Mouse (Mus musculus) heart, embryonic 13.5 days (tissue): ENCODE results near the gene Abcc5. TPM values are rescaled to one million over a fixed set of nuclear protein-coding genes. Genes with fewer than 3 reads are reported as not detected.
"Not testable (repeated sequence)": the region's sequence is repeated elsewhere in the genome, so short reads cannot be mapped to it uniquely, and the experiment has no call there.

ENCODE experiments used
- ATAC-seq: fragments of 200-750 bp; cut with Nextera tagmentation; 2 replicates; pipeline ENCODE4 v1.8.0; 2017; ENCODE audit warnings: moderate TSS enrichment; ENCODE audit not compliant: insufficient number of reproducible peaks, low FRiP score, low TSS enrichment; ENCODE audit errors: extremely low read depth
- H3K27ac ChIP-seq: fragments of 300-500 bp; sonication (generic); replicated peaks from 2 replicates; pipeline ENCODE4 v1.5.1; 2015; ENCODE audit warnings: moderate library complexity, mild to moderate bottlenecking, inconsistent platforms
- H3K27me3 ChIP-seq: fragments of 300-500 bp; sonication (generic); replicated peaks from 2 replicates; pipeline ENCODE4 v1.6.1; 2015; ENCODE audit warnings: mild to moderate bottlenecking, inconsistent platforms
- H3K36me3 ChIP-seq: fragments of 300-500 bp; sonication (generic); 2 replicates; pipeline ENCODE4 v1.6.1; 2015; ENCODE audit warnings: mild to moderate bottlenecking, inconsistent platforms
- H3K4me1 ChIP-seq: fragments of 300-500 bp; sonication (generic); 2 replicates; pipeline ENCODE4 v1.6.1; 2015; ENCODE audit warnings: inconsistent platforms
- H3K4me2 ChIP-seq: fragments of 300-500 bp; sonication (generic); 2 replicates; pipeline ENCODE4 v1.6.1; 2015; ENCODE audit warnings: inconsistent platforms, mild to moderate bottlenecking, moderate library complexity
- H3K4me3 ChIP-seq: fragments of 300-500 bp; sonication (generic); 2 replicates; pipeline ENCODE4 v1.5.1; 2015; ENCODE audit warnings: moderate library complexity, mild to moderate bottlenecking, inconsistent platforms
- H3K9ac ChIP-seq: fragments of 300-500 bp; sonication (generic); 2 replicates; pipeline ENCODE4 v1.6.1; 2015; ENCODE audit warnings: inconsistent platforms, mild to moderate bottlenecking, moderate library complexity
- H3K9me3 ChIP-seq: fragments of 300-500 bp; sonication (generic); 2 replicates; pipeline ENCODE4 v1.6.1; 2016; ENCODE audit warnings: inconsistent platforms
- WGBS: fragments of 180-500 bp; shearing (Covaris S2); methylation state at CpG from one replicate; pipeline ENCODE4 v1.1.7; 2015; ENCODE audit warnings: mixed read lengths; 5-methylcytosine and 5-hydroxymethylcytosine counted together
- polyA plus RNA-seq: library from polyadenylated mRNA; unstranded; fragments of >200 nt; fragmentation: Nextera tagmentation; extraction: Ambion mirVana; gene quantifications from 2 replicates; pipeline ENCODE4 v1.2.1, GENCODE M21; 2015

The Abcc5 gene
- polyA plus RNA-seq, 1 experiment from 2014 or later, result 54.9 TPM

- H3K9ac ChIP-seq, result no peak overlapping the region
- H3K4me1 ChIP-seq, result peaks cover 5% of the 10 kb centered on the region; the same call in 1 of the 2 replicates
- no peak overlapping the region for H3K4me2 ChIP-seq
- 72% methylated on average over 1 of the region's 1 CpGs for WGBS
- no peaks in the 10 kb centered on the region for H3K9me3 ChIP-seq
- ATAC-seq, result no peak
- H3K27me3 ChIP-seq, result no peaks in the 10 kb centered on the region
- H3K27ac ChIP-seq, result no peak overlapping the region
- H3K4me3 ChIP-seq, result no peak overlapping the region
- no peaks in the 10 kb centered on the region for H3K36me3 ChIP-seq
Observed at GRCm38 (mm10) chr16:20445871-20446270, 19.7 kb upstream of the Abcc5 start.

- Histone ChIP-seq H3K4me2 (no peak overlapping the region), H3K27me3 (no peaks in the 10 kb centered on the region), H3K9ac (no peak overlapping the region), H3K36me3 (no peaks in the 10 kb centered on the region), H3K4me3 (no peak overlapping the region), H3K9me3 (peaks cover 1% of the 10 kb centered on the region; the same call in 1 of the 2 replicates), H3K4me1 (peaks cover 5% of the 10 kb centered on the region; the same call in 1 of the 2 replicates), H3K27ac (no peak overlapping the region)
- 69% methylated on average over 7 of the region's 7 CpGs for WGBS
- ATAC-seq, result no peak
Observed at GRCm38 (mm10) chr16:20444831-20445388, 18.7 kb upstream of the Abcc5 start.

- H3K9ac ChIP-seq, result no peak overlapping the region
- no peak overlapping the region for H3K27ac ChIP-seq
- no peaks in the 10 kb centered on the region for H3K36me3 ChIP-seq
- H3K27me3 ChIP-seq, result no peaks in the 10 kb centered on the region
- 57% methylated on average over 2 of the region's 2 CpGs for WGBS
- H3K4me2 ChIP-seq, result no peak overlapping the region
- H3K9me3 ChIP-seq, result peaks cover 5% of the 10 kb centered on the region; the same call in 1 of the 2 replicates
- H3K4me1 ChIP-seq, result peaks cover 5% of the 10 kb centered on the region; the same call in 1 of the 2 replicates
- ATAC-seq, result no peak
- no peak overlapping the region for H3K4me3 ChIP-seq
Observed at GRCm38 (mm10) chr16:20442871-20443270, 16.7 kb upstream of the Abcc5 start.

- H3K4me1 ChIP-seq, result peaks cover 5% of the 10 kb centered on the region; the same call in 1 of the 2 replicates
- H3K27me3 ChIP-seq, result no peaks in the 10 kb centered on the region
- no peak overlapping the region for H3K27ac ChIP-seq
- no peak for ATAC-seq
- 74% methylated on average over 11 of the region's 11 CpGs for WGBS
- no peak overlapping the region for H3K4me3 ChIP-seq
- H3K9me3 ChIP-seq, result peaks cover 5% of the 10 kb centered on the region; the same call in 1 of the 2 replicates
- no peaks in the 10 kb centered on the region for H3K36me3 ChIP-seq
- no peak overlapping the region for H3K9ac ChIP-seq
- no peak overlapping the region for H3K4me2 ChIP-seq
Observed at GRCm38 (mm10) chr16:20438673-20439415, 12.7 kb upstream of the Abcc5 start.

- not testable (repeated sequence) for H3K4me2 ChIP-seq, H3K27ac ChIP-seq, H3K9me3 ChIP-seq, H3K4me1 ChIP-seq, H3K9ac ChIP-seq, H3K27me3 ChIP-seq, ATAC-seq, H3K36me3 ChIP-seq, H3K4me3 ChIP-seq
- WGBS, result 80% methylated on average over 1 of the region's 1 CpGs
Observed at GRCm38 (mm10) chr16:20438046-20438445, 11.9 kb upstream of the Abcc5 start.

GRCm38 (mm10) chr16:20436281-20436680 is 10.1 kb upstream of the Abcc5 start:
- no peak overlapping the region for H3K27ac ChIP-seq

GRCm38 (mm10) chr16:20429328-20429727 is 3.1 kb upstream of the Abcc5 start:
- ATAC-seq, result no peak
- Histone ChIP-seq H3K9me3 (no peaks in the 10 kb centered on the region), H3K4me3 (no peak overlapping the region), H3K9ac (no peak overlapping the region), H3K27me3 (no peaks in the 10 kb centered on the region), H3K4me1 (peaks cover 12% of the 10 kb centered on the region), H3K4me2 (no peak overlapping the region), H3K27ac (no peak overlapping the region), H3K36me3 (no peaks in the 10 kb centered on the region)
- WGBS, result 81% methylated on average over 5 of the region's 5 CpGs

More at GRCm38 (mm10) chr16:20436281-20436680, 10.1 kb upstream of the Abcc5 start:
- ATAC-seq, result no peak
- no peak overlapping the region for H3K9ac ChIP-seq
- WGBS, result 67% methylated on average over 3 of the region's 3 CpGs
- H3K4me1 ChIP-seq, result no peaks in the 10 kb centered on the region
- H3K9me3 ChIP-seq, result peaks cover 5% of the 10 kb centered on the region; the same call in 1 of the 2 replicates
- H3K27me3 ChIP-seq, result no peaks in the 10 kb centered on the region
- no peak overlapping the region for H3K4me3 ChIP-seq
- no peaks in the 10 kb centered on the region for H3K36me3 ChIP-seq
- no peak overlapping the region for H3K4me2 ChIP-seq

DNA sequence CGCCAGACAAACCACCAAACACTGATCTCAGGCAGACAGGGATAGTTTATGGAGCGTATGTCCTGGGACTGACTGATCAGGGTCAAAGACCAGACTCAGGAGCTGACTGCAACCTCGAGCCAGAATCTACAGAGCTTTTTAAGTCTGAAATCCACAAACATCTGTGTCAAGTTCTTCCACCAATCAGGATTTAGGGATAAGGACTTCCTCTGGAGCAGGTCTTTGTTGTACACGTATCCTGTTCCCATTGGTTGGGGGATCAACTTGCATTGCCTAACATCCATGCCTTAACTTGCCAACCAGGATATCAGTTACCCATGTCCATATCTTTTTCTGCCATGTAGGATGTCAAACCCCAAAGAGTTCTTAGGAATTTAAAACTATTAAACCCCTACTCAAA is 1.4 kb upstream of the Abcc5 start:
- H3K4me1 ChIP-seq, result peaks cover 24% of the 10 kb centered on the region
- H3K4me3 ChIP-seq, result no peak overlapping the region
- H3K36me3 ChIP-seq, result no peaks in the 10 kb centered on the region
- WGBS, result 75% methylated on average over 4 of the region's 4 CpGs
- H3K9ac ChIP-seq, result no peak overlapping the region
- no peaks in the 10 kb centered on the region for H3K27me3 ChIP-seq
- no peak overlapping the region for H3K27ac ChIP-seq
- H3K4me2 ChIP-seq, result no peak overlapping the region
- no peaks in the 10 kb centered on the region for H3K9me3 ChIP-seq
- ATAC-seq, result no peak

DNA sequence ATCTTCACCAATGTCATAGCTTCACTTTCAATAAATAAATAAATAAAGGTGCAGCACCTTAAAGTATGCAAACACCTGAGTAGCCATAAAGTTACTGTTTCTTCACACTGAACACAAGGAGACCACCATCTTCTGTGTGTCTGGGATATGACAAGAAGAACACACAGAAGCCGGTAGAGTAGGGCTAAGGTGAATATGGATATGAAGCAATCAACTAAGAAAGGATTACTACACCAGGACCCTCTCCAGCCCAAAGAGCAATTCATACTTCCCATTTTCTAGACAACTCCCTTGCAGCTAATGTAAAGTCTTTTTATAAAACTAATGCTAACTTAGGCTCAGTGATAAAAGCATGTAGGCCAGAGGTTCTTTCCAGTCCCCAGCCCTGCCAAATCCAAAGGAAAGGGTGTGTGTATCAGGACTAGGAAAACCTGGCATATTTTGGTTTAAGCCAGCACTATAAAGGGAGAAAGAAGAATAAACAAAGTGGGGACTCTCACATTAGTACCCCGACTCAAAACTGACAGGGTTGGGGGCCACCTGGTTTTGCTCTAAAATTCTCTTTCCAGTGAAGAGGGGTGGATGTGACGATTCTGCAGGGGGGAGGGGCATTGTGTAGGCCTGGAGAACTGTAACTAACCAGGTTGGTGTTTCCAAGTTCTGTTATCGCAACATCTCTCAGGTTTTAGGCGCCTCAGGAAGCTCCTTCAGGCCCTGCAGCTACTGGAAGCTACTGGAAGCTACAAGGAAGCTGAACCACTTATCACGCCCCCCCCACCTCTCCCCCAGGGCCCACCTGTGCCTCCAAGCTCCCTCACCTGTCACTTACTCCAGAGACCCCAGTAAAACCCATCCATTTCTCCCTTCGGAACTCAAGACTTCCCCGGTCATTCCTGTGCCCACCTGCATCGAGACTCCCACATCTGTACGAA is 1.2 kb downstream of the Abcc5 start:
- Histone ChIP-seq H3K36me3 (peaks cover 21% of the 10 kb centered on the region), H3K9ac (peak overlapping the region; percentile 93), H3K4me1 (peaks cover 24% of the 10 kb centered on the region), H3K9me3 (no peaks in the 10 kb centered on the region), H3K27me3 (no peaks in the 10 kb centered on the region), H3K27ac (peak overlapping the region; percentile 86), H3K4me2 (peak overlapping the region; percentile 88), H3K4me3 (peak overlapping the region; percentile 86)
- WGBS, result 47% methylated on average over 10 of the region's 10 CpGs
- no peak for ATAC-seq

GRCm38 (mm10) chr16:20424226-20424663 is 1.9 kb downstream of the Abcc5 start:
- no peaks in the 10 kb centered on the region for H3K9me3 ChIP-seq
- H3K4me3 ChIP-seq, result peak overlapping the region; percentile 86
- ATAC-seq, result no peak
- peak overlapping the region; percentile 93 for H3K9ac ChIP-seq
- peaks cover 24% of the 10 kb centered on the region for H3K4me1 ChIP-seq
- peak overlapping the region; percentile 88 for H3K4me2 ChIP-seq
- peak overlapping the region; percentile 86 for H3K27ac ChIP-seq
- 43% methylated on average over 7 of the region's 7 CpGs for WGBS
- peaks cover 28% of the 10 kb centered on the region for H3K36me3 ChIP-seq
- H3K27me3 ChIP-seq, result no peaks in the 10 kb centered on the region
